Mouse (Mus musculus) cerebellum, adult 2 months (tissue): ENCODE data around the gene Celf6. TPM values are rescaled to one million over a fixed set of nuclear protein-coding genes. Genes with fewer than 3 reads are reported as not detected.

Experiments used
- DNase-seq, 2 experiments: peaks; one replicate each; pipeline ENCODE4 v3.0.0; 2021
- H3K27ac ChIP-seq: fragments of 200-500 bp; 2 replicates; pipeline ENCODE4 v1.5.1; 2012; ENCODE audit warnings: low read length, control low read depth, inconsistent platforms; ENCODE audit not compliant: insufficient read depth
- H3K27me3 ChIP-seq: fragments of 200-500 bp; 2 replicates; pipeline ENCODE4 v1.6.1; 2012; ENCODE audit warnings: inconsistent platforms, mild to moderate bottlenecking, low read length, moderate library complexity; ENCODE audit not compliant: control insufficient read depth, insufficient read depth
- H3K4me1 ChIP-seq: fragments of 200-500 bp; 2 replicates; pipeline ENCODE4 v1.6.1; 2011; ENCODE audit warnings: low read length; ENCODE audit not compliant: control insufficient read depth, insufficient read depth
- H3K4me3 ChIP-seq: fragments of 200-500 bp; replicated peaks from 2 replicates; pipeline ENCODE3; 2011; ENCODE audit warnings: mild to moderate bottlenecking, low read depth, low read length, control low read depth; ENCODE audit not compliant: insufficient read depth
- CTCF ChIP-seq: fragments of 200-500 bp; IDR thresholded peaks from 2 replicates; pipeline ENCODE4 v1.5.1; 2011; ENCODE audit warnings: low read depth, mild to moderate bottlenecking, control low read depth, low read length, moderate library complexity, borderline replicate concordance; ENCODE audit not compliant: insufficient read depth
- POLR2A ChIP-seq: fragments of 200-500 bp; IDR thresholded peaks from 2 replicates; pipeline ENCODE4 v1.6.1; 2011; ENCODE audit warnings: low read length, control low read depth, borderline replicate concordance; ENCODE audit not compliant: insufficient read depth
- WGBS: fragments of 180-500 bp; shearing (Covaris S2); methylation state at CpG from one replicate; pipeline ENCODE4 v1.1.7; 2018; 5-methylcytosine and 5-hydroxymethylcytosine counted together
- polyA plus RNA-seq: library from polyadenylated mRNA; depleted of rRNA; stranded (reverse); fragments of >200 nt; gene quantifications from 2 replicates; pipeline ENCODE4 v1.2.3, GENCODE M21; 2012; rRNA removed

Gene Celf6
- polyA plus RNA-seq, 1 experiment: 7.4 TPM

- 90% methylated on average over 1 of the region's 1 CpGs for WGBS
Measured at GRCm38 (mm10) chr9:59638372-59638771, 60.7 kb downstream of the Celf6 start.

GRCm38 (mm10) chr9:59639936-59640335 is 62.2 kb downstream of the Celf6 start:
- Histone ChIP-seq H3K27me3 (no peaks in the 10 kb centered on the region; the same call in 1 of the 2 replicates), H3K27ac (no peak overlapping the region), H3K4me1 (no peaks in the 10 kb centered on the region), H3K4me3 (no peak overlapping the region)
- TF ChIP-seq CTCF (no peak), POLR2A (no peak)
- DNase-seq: no peak
- 34% methylated on average over 4 of the region's 4 CpGs for WGBS

More at GRCm38 (mm10) chr9:59638372-59638771, 60.7 kb downstream of the Celf6 start:
- Histone ChIP-seq H3K4me1 (no peaks in the 10 kb centered on the region), H3K27ac (no peak overlapping the region), H3K4me3 (no peak overlapping the region), H3K27me3 (no peaks in the 10 kb centered on the region; the same call in 1 of the 2 replicates)
- no peak for DNase-seq
- TF ChIP-seq CTCF (no peak), POLR2A (no peak)

DNA sequence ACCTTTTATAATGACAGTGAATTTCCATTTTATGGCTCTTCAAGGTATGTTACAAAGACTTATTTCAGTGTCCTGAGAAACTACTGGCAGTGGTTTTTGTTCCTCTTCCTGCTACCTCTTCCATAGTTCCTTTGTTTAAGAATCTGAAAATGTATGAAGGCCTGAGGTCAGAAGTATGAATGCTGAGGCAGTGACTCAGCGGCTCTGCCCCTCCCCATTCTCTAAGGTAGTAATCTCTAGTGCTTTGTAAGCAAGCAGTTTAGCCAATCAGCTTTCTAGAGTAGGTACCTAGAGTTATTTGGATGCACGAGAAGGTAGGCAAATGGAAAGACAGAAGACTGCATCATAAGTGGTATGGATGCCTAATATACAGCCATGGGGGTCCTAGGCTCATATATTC is 63.6 kb downstream of the Celf6 start:
- no peak for DNase-seq
- Histone ChIP-seq H3K4me3 (no peak overlapping the region), H3K27me3 (no peaks in the 10 kb centered on the region; the same call in 1 of the 2 replicates), H3K27ac (no peak overlapping the region), H3K4me1 (no peaks in the 10 kb centered on the region)
- no peak for TF ChIP-seq POLR2A
- TF ChIP-seq CTCF: no peak
- 93% methylated on average over 2 of the region's 2 CpGs for WGBS

GRCm38 (mm10) chr9:59649911-59650310 is 72.2 kb downstream of the Celf6 start:
- Histone ChIP-seq H3K4me1 (no peaks in the 10 kb centered on the region), H3K27ac (no peak overlapping the region), H3K27me3 (no peaks in the 10 kb centered on the region), H3K4me3 (no peak overlapping the region)
- 97% methylated on average over 4 of the region's 4 CpGs for WGBS
- TF ChIP-seq CTCF: no peak
- no peak for TF ChIP-seq POLR2A
- no peak for DNase-seq

DNA sequence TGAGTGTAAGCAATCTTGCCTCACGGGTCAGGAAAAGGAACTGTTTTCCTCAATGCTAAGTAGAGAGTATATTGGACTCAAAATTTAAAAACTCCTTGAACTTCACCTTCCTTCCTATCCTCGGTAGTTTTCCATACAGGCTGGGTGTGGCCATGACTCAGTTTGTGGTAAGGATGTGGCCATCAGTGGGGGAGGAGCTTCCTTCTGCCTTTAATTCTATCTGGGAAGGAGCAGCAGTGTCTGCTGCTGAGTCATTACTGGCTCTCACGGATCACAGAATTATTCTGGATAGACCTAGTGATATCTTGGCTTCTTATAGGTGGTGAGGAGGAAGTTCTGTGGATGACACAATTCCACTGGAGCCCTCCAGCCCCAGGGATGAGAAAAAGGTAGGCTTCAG is 75.7 kb downstream of the Celf6 start:
- no peak for TF ChIP-seq POLR2A
- H3K27ac ChIP-seq: no peak overlapping the region
- H3K4me1 ChIP-seq: no peaks in the 10 kb centered on the region
- no peak overlapping the region for H3K4me3 ChIP-seq
- WGBS: 30% methylated on average over 3 of the region's 3 CpGs
- no peaks in the 10 kb centered on the region for H3K27me3 ChIP-seq
- DNase-seq: no peak

- Histone ChIP-seq H3K4me3 (no peak overlapping the region), H3K27me3 (no peaks in the 10 kb centered on the region), H3K27ac (no peak overlapping the region), H3K4me1 (peaks cover under 1% of the 10 kb centered on the region; the same call in 1 of the 2 replicates)
- DNase-seq: no peak
- 82% methylated on average over 2 of the region's 2 CpGs for WGBS
- TF ChIP-seq CTCF (no peak), POLR2A (no peak)
Measured at GRCm38 (mm10) chr9:59654450-59654983, 76.8 kb downstream of the Celf6 start.

DNA sequence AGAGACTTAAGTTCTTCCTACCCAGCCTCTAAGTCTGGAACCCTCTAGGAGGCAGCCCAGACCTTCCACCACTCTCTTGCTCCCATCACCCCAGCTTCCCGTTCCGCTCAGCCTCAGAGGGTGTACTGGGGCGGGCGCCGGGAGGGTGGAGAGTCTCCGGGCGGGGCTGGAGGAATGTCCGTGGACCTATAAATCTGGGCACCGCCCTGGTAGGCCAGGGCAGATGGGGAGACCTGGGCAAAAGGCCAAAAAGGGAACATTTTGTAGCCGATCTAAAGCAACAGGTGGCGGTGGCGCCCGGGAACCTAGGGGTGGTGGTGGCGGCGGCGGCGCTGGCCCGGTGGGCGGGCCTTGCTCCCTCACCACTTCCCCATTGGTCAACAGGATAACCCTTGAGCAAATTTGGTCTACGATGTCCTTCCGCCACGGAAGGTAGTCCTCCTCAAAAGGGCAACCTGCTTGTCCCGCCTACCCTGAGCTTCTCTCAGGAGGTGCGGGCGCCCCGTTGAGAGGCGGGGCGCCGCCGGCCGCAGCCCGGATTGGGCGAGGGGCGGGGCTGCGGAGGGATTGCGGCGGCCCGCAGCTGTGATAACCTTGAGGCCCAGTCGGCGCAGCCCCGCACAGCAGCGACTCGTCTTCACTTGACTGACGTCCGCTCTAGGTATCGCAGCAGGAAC is 78.4 kb downstream of the Celf6 start, which contains the start of gene Pkm:
Gene Pkm, plus strand, starts transcription at position 411 of the 677 bp plus-strand sequence.
- peak within 1 kb of the TSS; percentile 85 for H3K27ac ChIP-seq
- peak within 1 kb of the TSS; percentile 85 for H3K4me3 ChIP-seq
- no peaks in the 10 kb centered on the region for H3K27me3 ChIP-seq
- H3K4me1 ChIP-seq: peaks cover 9% of the 10 kb centered on the region
- under 1% methylated on average over 46 of the region's 46 CpGs for WGBS
- TF ChIP-seq CTCF (peak; percentile 30; the same call in 1 of the 2 replicates), POLR2A (peak; percentile 88)
- DNase-seq: peak; percentile 98

Other genes with a start within 250 kb of the Celf6 start
- gene Bbs4, start 224.4 kb upstream of the Celf6 start, polyA plus RNA-seq: 37.0 and 37.2 TPM in 2 replicates
- 53.4 and 57.2 TPM in 2 replicates for gene Arih1, start 91.3 kb upstream of the Celf6 start, polyA plus RNA-seq
- gene Hexa, start 38.4 kb upstream of the Celf6 start, polyA plus RNA-seq: 39.7 and 42.9 TPM in 2 replicates
- gene Tmem202, start 38.1 kb upstream of the Celf6 start, polyA plus RNA-seq: 1.7 and 2.3 TPM in 2 replicates
- 174 and 176 TPM in 2 replicates for gene Parp6, start 39.4 kb downstream of the Celf6 start, polyA plus RNA-seq
- 2,306 and 2,370 TPM in 2 replicates for gene Pkm, start 78.5 kb downstream of the Celf6 start, polyA plus RNA-seq
- gene Gramd2, start 102.2 kb downstream of the Celf6 start, polyA plus RNA-seq: 2.6 and 3.0 TPM in 2 replicates
- 6.1 TPM in 2 replicates for gene Senp8, start 172.8 kb downstream of the Celf6 start, polyA plus RNA-seq
- 21.0 and 21.2 TPM in 2 replicates for gene Myo9a, start 173.0 kb downstream of the Celf6 start, polyA plus RNA-seq